Comparison of ENCODE assay signal across 7 mouse cellular contexts in genomic region chr10:43742085-43743054, GRCm38 (mm10).
DNase-seq lines count a peak whose midpoint lies in the region; ATAC-seq and TF ChIP-seq lines count a peak whose summit lies in the region.

No protein-coding gene starts in this region.

- no peak for TF ChIP-seq CTCF in C2C12 (IDR thresholded peaks at IDR 0.05; ENCODE audit: control insufficient read depth, insufficient read depth, insufficient read length)
- no peak for TF ChIP-seq CTCF in liver, adult 2 months (IDR thresholded peaks at IDR 0.05; ENCODE audit: low read depth, low read length)
- no peak for TF ChIP-seq CTCF in small intestine, adult 2 months (IDR thresholded peaks at IDR 0.05; ENCODE audit: extremely low read depth, insufficient read length, insufficient replicate concordance, low read depth, low read length)

- no peak for TF ChIP-seq POLR2A in liver, adult 2 months (IDR thresholded peaks at IDR 0.05; ENCODE audit: extremely low read depth, insufficient read depth, low read length)
- no peak for TF ChIP-seq POLR2A in small intestine, adult 2 months (IDR thresholded peaks at IDR 0.05; ENCODE audit: low read depth, low read length)

- no peaks in the 10 kb centered on the region for H3K9me3 ChIP-seq in forebrain, embryonic 11.5 days (ENCODE audit: control insufficient read depth, low read length)

- DNase-seq in CD4-positive, CD25-positive, alpha-beta regulatory T cell, adult 2 months (ENCODE audit: low read depth, low spot score), result peak; percentile 74
- peak; percentile 76 for DNase-seq in forebrain, embryonic 11.5 days (ENCODE audit: low spot score)
- DNase-seq in liver, adult 2 months (ENCODE audit: extremely low read depth, low read depth, low spot score), result peak; percentile 80
- DNase-seq in frontal cortex, adult 2 months (ENCODE audit: extremely low spot score in 1 of 2, low spot score in 1 of 2), result no peak
- no peak for DNase-seq in layer of hippocampus, postnatal 14 days (ENCODE audit: low spot score in 2 of 2)

- H3ac ChIP-seq in C2C12 (ENCODE audit: control insufficient read depth, insufficient read length, low read depth), result no peak overlapping the region

- peak overlapping the region; percentile 43; the same call in 1 of the 2 replicates for H3K9ac ChIP-seq in forebrain, embryonic 11.5 days (ENCODE audit: low read length)
- H3K9ac ChIP-seq in liver, adult 2 months (ENCODE audit: low read depth, low read length), result peak overlapping the region; percentile 59; the same call in 1 of the 2 replicates

- H3K4me3 ChIP-seq in C2C12 (ENCODE audit: insufficient read depth, poor library complexity, severe bottlenecking), result no peak overlapping the region
- H3K4me3 ChIP-seq in forebrain, embryonic 11.5 days (ENCODE audit: low read depth, low read length), result peak overlapping the region; percentile 16; the same call in 1 of the 2 replicates
- peak overlapping the region; percentile 44 for H3K4me3 ChIP-seq in liver, adult 2 months (ENCODE audit: insufficient read depth, low read depth, low read length)
- peak overlapping the region; percentile 24 for H3K4me3 ChIP-seq in small intestine, adult 2 months (ENCODE audit: low read depth, low read length)

- 4% methylated on average over 15 of the region's 15 CpGs for WGBS in forebrain, embryonic 11.5 days
- WGBS in liver, adult 2 months, result 9% methylated on average over 15 of the region's 15 CpGs
- 35% methylated on average over 15 of the region's 15 CpGs for WGBS in small intestine, adult 2 months

- peak overlapping the region; percentile 46 for H3K4me2 ChIP-seq in forebrain, embryonic 11.5 days (ENCODE audit: low read depth, low read length, severe bottlenecking)

- peaks cover 5% of the 10 kb centered on the region for H3K4me1 ChIP-seq in forebrain, embryonic 11.5 days (replicated peaks; ENCODE audit: control insufficient read depth, insufficient read depth, low read length)
- 0 out of 2 replicates have a peak, but pooled peaks cover 8% of the 10 kb centered on the region for H3K4me1 ChIP-seq in liver, adult 2 months (ENCODE audit: control insufficient read depth, insufficient read depth, low read length)
- H3K4me1 ChIP-seq in small intestine, adult 2 months (ENCODE audit: control insufficient read depth, insufficient read depth, insufficient read length, low read length), result 0 out of 2 replicates have a peak, but pooled peaks cover 2% of the 10 kb centered on the region

- no peaks in the 10 kb centered on the region for H3K36me3 ChIP-seq in C2C12 (ENCODE audit: control insufficient read depth, insufficient read depth)
- no peaks in the 10 kb centered on the region for H3K36me3 ChIP-seq in forebrain, embryonic 11.5 days (ENCODE audit: control insufficient read depth, insufficient read depth, low read length)
- H3K36me3 ChIP-seq in liver, adult 2 months (ENCODE audit: control insufficient read depth, insufficient read depth, low read length), result no peaks in the 10 kb centered on the region
- no peaks in the 10 kb centered on the region for H3K36me3 ChIP-seq in small intestine, adult 2 months (ENCODE audit: control insufficient read depth, insufficient read depth, low read length)

- ATAC-seq in forebrain, embryonic 11.5 days (replicated peaks; ENCODE audit: low FRiP score), result peak; percentile 90

- no peaks in the 10 kb centered on the region for H3K27me3 ChIP-seq in C2C12 (ENCODE audit: control insufficient read depth, insufficient read depth, insufficient read length)
- H3K27me3 ChIP-seq in forebrain, embryonic 11.5 days (ENCODE audit: control insufficient read depth, insufficient read depth, low read length), result no peaks in the 10 kb centered on the region
- no peaks in the 10 kb centered on the region for H3K27me3 ChIP-seq in liver, adult 2 months (ENCODE audit: control insufficient read depth, insufficient read depth, low read length)
- no peaks in the 10 kb centered on the region for H3K27me3 ChIP-seq in small intestine, adult 2 months (ENCODE audit: control insufficient read depth, insufficient read depth, low read length)

- no peaks in the 10 kb centered on the region for H3K79me2 ChIP-seq in C2C12 (ENCODE audit: control insufficient read depth, insufficient read depth)
- H3K79me2 ChIP-seq in liver, adult 2 months (ENCODE audit: control insufficient read depth, insufficient read depth, low read length), result no peaks in the 10 kb centered on the region

- peak overlapping the region; percentile 38; the same call in 1 of the 2 replicates for H3K27ac ChIP-seq in forebrain, embryonic 11.5 days (ENCODE audit: low read depth, low read length)
- H3K27ac ChIP-seq in liver, adult 2 months (replicated peaks; ENCODE audit: insufficient read depth, low read depth, low read length), result peak overlapping the region; percentile 45
- H3K27ac ChIP-seq in small intestine, adult 2 months (ENCODE audit: insufficient read depth, low read depth, low read length), result no peak overlapping the region

- H3K79me3 ChIP-seq in C2C12 (ENCODE audit: low read depth), result no peaks in the 10 kb centered on the region

TF ChIP-seq in C2C12, 6 proteins besides CTCF, POLR2A, EP300 and RAD21:
- TF ChIP-seq MAX (IDR thresholded peaks at IDR 0.05), result no peak
- no peak for TF ChIP-seq FOSL1 (IDR thresholded peaks at IDR 0.05; ENCODE audit: insufficient read depth, low read length, poor library complexity, severe bottlenecking)
- TF ChIP-seq MYOD1 (IDR thresholded peaks at IDR 0.05; ENCODE audit: control insufficient read depth, insufficient read length, low read depth), result no peak
- TF ChIP-seq CEBPB (IDR thresholded peaks at IDR 0.05; ENCODE audit: low read depth), result no peak
- peak; percentile 6 for TF ChIP-seq USF1 (IDR thresholded peaks at IDR 0.05; ENCODE audit: low read depth)

Comparison
In these comparisons a context has a peak if more than half of its experiments do, and no peak if none do; other contexts are left out.
1. DNase-seq: peak in CD4-positive, CD25-positive, alpha-beta regulatory T cell, adult 2 months (single experiment), forebrain, embryonic 11.5 days (single experiment) and liver, adult 2 months (single experiment); none in frontal cortex, adult 2 months (0 of 2) and layer of hippocampus, postnatal 14 days (0 of 2).